Mouse (Mus musculus) heart, embryonic 11.5 days (tissue): ENCODE results near the gene Padi1. TPM values are rescaled to one million over a fixed set of nuclear protein-coding genes. Genes with fewer than 3 reads are reported as not detected.

Experiments used
- ATAC-seq: fragments of 200-750 bp; cut with Nextera tagmentation; replicated peaks from 2 replicates; pipeline ENCODE4 v1.8.0; 2017; ENCODE audit warnings: moderate library complexity; ENCODE audit not compliant: insufficient number of reproducible peaks, low FRiP score, low TSS enrichment
- H3K27ac ChIP-seq: fragments of 300-500 bp; sonication (generic); 2 replicates; pipeline ENCODE4 v1.5.1; 2014; ENCODE audit warnings: mild to moderate bottlenecking, low read depth, low read length
- H3K27me3 ChIP-seq: fragments of 300-500 bp; sonication (generic); 2 replicates; pipeline ENCODE4 v1.6.1; 2014; ENCODE audit warnings: mild to moderate bottlenecking, low read length, mixed read lengths; ENCODE audit not compliant: control insufficient read depth, insufficient read depth
- H3K36me3 ChIP-seq: fragments of 300-500 bp; sonication (generic); 2 replicates; pipeline ENCODE4 v1.6.1; 2014; ENCODE audit warnings: mild to moderate bottlenecking, low read length, moderate library complexity, mixed read lengths; ENCODE audit not compliant: control insufficient read depth, insufficient read depth
- H3K4me1 ChIP-seq: fragments of 300-500 bp; sonication (generic); 2 replicates; pipeline ENCODE4 v1.6.1; 2014; ENCODE audit warnings: low read length; ENCODE audit not compliant: control insufficient read depth, insufficient read depth
- H3K4me2 ChIP-seq: fragments of 300-500 bp; sonication (generic); 2 replicates; pipeline ENCODE4 v1.6.1; 2014; ENCODE audit warnings: mild to moderate bottlenecking, moderate library complexity
- H3K4me3 ChIP-seq: fragments of 300-500 bp; sonication (generic); 2 replicates; pipeline ENCODE4 v1.5.1; 2014; ENCODE audit warnings: low read depth, low read length
- H3K9ac ChIP-seq: fragments of 300-500 bp; sonication (generic); 2 replicates; pipeline ENCODE4 v1.6.1; 2014; ENCODE audit warnings: mild to moderate bottlenecking, low read depth, low read length, moderate library complexity
- H3K9me3 ChIP-seq: fragments of 300-500 bp; sonication (generic); replicated peaks from 2 replicates; pipeline ENCODE4 v1.6.1; 2016; ENCODE audit warnings: low read length; ENCODE audit not compliant: control insufficient read depth
- WGBS: fragments of 180-500 bp; shearing (Covaris S2); extraction: QIAGEN DNeasy Blood & Tissue Kit; methylation state at CpG from one replicate; pipeline ENCODE4 v1.1.7; 2014; ENCODE audit not compliant: insufficient replicate concordance; 5-methylcytosine and 5-hydroxymethylcytosine counted together
- polyA plus RNA-seq: library from polyadenylated mRNA; unstranded; fragments of >200 nt; fragmentation: Nextera tagmentation; extraction: Ambion mirVana; gene quantifications from 2 replicates; pipeline ENCODE4 v1.2.1, GENCODE M21; 2014

The Padi1 gene
- polyA plus RNA-seq, 1 experiment from 2014 or later, result 0.19 TPM

DNA sequence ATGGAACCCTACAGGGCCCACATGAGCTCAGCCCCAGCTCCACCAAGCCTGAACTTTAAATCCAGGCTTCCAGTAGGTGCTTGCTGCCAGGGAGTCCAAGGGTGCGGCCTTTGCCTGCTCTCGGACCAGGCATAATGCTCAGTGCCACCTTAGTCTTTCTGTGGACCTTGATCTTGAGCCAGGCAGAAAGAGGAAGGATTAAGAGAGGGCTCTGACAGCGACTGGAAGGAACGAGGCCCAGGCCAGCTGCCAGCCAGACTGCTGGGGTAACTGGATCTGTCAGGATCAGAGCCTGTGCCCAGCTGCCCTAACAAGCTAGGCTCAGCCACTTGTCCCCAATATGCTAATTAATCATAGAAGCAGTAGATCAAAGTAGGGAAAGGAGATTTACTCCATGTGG lies 34.2 kb upstream of the Padi1 start:
- no peak for ATAC-seq
- 68% methylated on average over 4 of the region's 4 CpGs for WGBS
- H3K27me3 ChIP-seq, result no peaks in the 10 kb centered on the region

DNA sequence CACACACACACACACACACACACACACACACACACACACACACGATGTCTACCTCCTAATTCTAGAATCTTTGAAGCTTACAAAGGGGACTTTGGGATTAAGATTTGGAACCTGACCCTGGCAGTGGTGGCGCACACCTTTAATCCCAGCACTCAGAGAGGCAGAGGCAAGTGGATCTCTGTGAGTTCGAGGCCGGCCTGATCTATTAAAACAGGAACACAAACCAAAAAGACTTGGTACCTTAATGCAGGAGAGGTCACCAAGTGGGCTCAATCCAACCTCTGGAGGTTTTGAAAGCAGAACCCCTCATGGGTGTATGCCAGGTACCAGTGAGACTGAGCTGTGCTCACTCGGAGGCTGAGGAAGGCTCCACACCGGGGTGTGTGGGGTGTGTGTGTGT lies 33.5 kb upstream of the Padi1 start:
- 89% methylated on average over 6 of the region's 6 CpGs for WGBS
- H3K4me2 ChIP-seq, result no peak overlapping the region
- H3K27me3 ChIP-seq, result no peaks in the 10 kb centered on the region
- H3K27ac ChIP-seq, result no peak overlapping the region
- H3K36me3 ChIP-seq, result no peaks in the 10 kb centered on the region
- 0 out of 2 replicates have a peak, but pooled peaks cover 2% of the 10 kb centered on the region for H3K9me3 ChIP-seq
- no peak overlapping the region for H3K4me3 ChIP-seq
- H3K4me1 ChIP-seq, result no peaks in the 10 kb centered on the region
- no peak overlapping the region for H3K9ac ChIP-seq
- no peak for ATAC-seq

More for the DNA sequence above, 34.2 kb upstream of the Padi1 start:
- Histone ChIP-seq H3K36me3 (no peaks in the 10 kb centered on the region), H3K9ac (no peak overlapping the region), H3K27ac (no peak overlapping the region), H3K4me2 (no peak overlapping the region), H3K9me3 (no peaks in the 10 kb centered on the region), H3K4me1 (no peaks in the 10 kb centered on the region), H3K4me3 (no peak overlapping the region)

DNA sequence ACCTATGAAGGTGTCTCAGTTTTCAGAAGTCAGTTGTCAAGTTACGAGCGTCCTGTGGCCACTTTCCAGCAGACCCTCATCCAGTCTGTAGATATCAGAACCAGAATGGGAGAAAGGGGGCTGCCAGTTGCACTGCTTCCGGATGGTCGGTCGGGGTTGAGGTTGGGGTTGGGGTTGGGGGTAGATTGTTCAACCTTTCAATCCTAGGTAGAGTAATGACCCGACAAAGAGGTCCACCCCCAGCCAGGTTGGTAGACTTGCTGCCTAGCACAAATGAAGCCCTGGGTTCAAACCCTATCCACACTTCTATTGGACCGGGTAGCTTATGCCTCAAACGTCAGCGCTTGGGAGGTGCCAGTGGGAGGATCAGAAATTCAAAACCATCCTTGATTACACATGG lies 33.1 kb upstream of the Padi1 start:
- Histone ChIP-seq H3K4me2 (no peak overlapping the region), H3K27ac (no peak overlapping the region), H3K4me1 (no peaks in the 10 kb centered on the region), H3K27me3 (no peaks in the 10 kb centered on the region), H3K36me3 (no peaks in the 10 kb centered on the region), H3K4me3 (no peak overlapping the region), H3K9me3 (0 out of 2 replicates have a peak, but pooled peaks cover 2% of the 10 kb centered on the region), H3K9ac (no peak overlapping the region)
- ATAC-seq, result no peak
- WGBS, result 84% methylated on average over 9 of the region's 9 CpGs

DNA sequence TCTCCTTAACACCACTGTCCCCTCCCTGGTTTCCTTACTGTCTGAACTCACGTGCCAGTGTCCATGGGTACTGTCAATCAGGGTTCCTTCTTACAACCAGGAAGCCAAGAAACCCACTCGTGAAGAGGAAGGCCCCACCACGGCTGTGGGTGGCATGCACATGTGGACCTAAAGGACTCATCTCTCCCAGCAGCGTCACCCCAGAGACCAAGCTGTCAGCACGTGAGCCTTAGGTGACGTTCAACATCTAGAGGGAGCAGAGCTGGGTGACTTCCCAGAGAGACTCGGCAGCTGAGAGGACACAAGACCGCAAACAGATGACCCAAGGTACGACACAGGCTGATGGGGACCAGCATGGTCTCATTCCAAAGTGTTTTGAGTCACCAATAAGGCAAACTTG lies 31.9 kb upstream of the Padi1 start:
- no peak for ATAC-seq
- H3K9ac ChIP-seq, result no peak overlapping the region
- H3K9me3 ChIP-seq, result 0 out of 2 replicates have a peak, but pooled peaks cover 2% of the 10 kb centered on the region
- no peak overlapping the region for H3K4me2 ChIP-seq
- no peaks in the 10 kb centered on the region for H3K27me3 ChIP-seq
- H3K36me3 ChIP-seq, result no peaks in the 10 kb centered on the region
- WGBS, result 66% methylated on average over 9 of the region's 9 CpGs
- no peak overlapping the region for H3K27ac ChIP-seq
- no peaks in the 10 kb centered on the region for H3K4me1 ChIP-seq
- no peak overlapping the region for H3K4me3 ChIP-seq

DNA sequence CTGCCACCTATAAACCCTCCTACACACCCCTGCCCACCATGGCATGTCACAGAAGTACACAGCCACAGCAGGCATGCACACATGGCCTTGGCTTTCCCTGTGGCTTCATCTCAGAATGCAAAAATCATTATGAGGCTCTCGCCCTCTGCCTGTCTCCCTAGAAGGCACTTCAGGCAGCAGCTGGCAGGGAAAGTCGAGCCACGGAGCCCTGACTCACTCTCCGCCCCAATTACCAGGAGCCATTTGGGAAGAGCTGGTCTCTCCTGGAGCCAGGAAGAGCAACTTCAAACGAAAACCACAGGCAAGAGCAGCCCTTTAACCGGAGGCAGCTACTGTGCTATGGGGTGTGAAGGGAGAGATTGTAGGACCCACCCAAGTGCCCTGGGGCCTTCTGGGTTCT lies 31.1 kb upstream of the Padi1 start:
- Histone ChIP-seq H3K4me3 (no peak overlapping the region), H3K27me3 (no peaks in the 10 kb centered on the region), H3K36me3 (no peaks in the 10 kb centered on the region), H3K4me2 (no peak overlapping the region), H3K27ac (no peak overlapping the region), H3K9ac (no peak overlapping the region), H3K9me3 (0 out of 2 replicates have a peak, but pooled peaks cover 2% of the 10 kb centered on the region), H3K4me1 (no peaks in the 10 kb centered on the region)
- ATAC-seq, result no peak
- 55% methylated on average over 6 of the region's 6 CpGs for whole genome bisulfite sequencing

DNA sequence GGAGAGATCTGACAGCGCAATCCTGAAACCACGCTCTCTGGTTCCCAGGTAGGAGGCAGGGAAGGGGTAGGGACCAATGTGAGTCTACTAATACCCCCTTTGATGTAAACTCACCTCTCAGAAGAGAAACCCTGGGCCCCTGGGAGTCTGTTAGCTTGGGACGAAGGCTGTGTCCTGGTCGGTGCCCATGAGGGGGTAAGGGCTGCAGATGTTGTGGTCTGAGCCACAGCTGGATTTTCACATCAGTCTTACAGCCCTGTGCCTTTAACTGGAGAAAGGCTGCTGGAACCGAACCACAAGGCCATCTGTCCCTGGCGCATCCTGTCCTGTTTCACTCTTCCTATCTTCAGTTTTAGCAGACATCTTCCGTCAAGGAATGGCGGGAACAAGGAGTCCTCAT lies 30.6 kb upstream of the Padi1 start:
- Histone ChIP-seq H3K9ac (no peak overlapping the region), H3K4me3 (no peak overlapping the region), H3K27me3 (no peaks in the 10 kb centered on the region; the same call in 1 of the 2 replicates), H3K36me3 (no peaks in the 10 kb centered on the region), H3K27ac (no peak overlapping the region), H3K4me2 (no peak overlapping the region), H3K4me1 (no peaks in the 10 kb centered on the region), H3K9me3 (0 out of 2 replicates have a peak, but pooled peaks cover 2% of the 10 kb centered on the region)
- 87% methylated on average over 8 of the region's 8 CpGs for WGBS
- ATAC-seq, result no peak

DNA sequence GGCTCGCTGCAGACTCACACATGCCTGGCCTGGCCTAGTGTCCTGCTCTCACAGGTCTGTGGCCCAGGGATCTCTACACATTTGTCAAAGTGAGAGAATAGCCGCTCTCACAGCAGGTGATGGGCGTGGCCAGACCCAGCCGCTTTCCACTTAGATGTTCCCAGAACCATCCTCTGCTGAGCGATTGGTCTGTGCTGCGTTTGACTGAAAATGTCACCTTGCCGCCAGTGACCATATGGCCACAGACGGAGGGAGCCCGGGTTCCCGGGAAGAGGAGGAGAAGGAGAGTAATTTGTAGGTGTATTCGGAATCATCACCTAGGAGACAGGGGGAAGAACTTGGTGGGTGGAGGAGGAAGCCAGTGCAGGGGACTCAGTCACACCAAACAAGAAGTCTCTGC lies 27.4 kb upstream of the Padi1 start:
- H3K27ac ChIP-seq, result no peak overlapping the region
- no peaks in the 10 kb centered on the region for H3K36me3 ChIP-seq
- H3K4me2 ChIP-seq, result no peak overlapping the region
- ATAC-seq, result no peak
- H3K9me3 ChIP-seq, result 0 out of 2 replicates have a peak, but pooled peaks cover 2% of the 10 kb centered on the region
- H3K27me3 ChIP-seq, result peaks cover 5% of the 10 kb centered on the region; the same call in 1 of the 2 replicates
- peaks cover 9% of the 10 kb centered on the region for H3K4me1 ChIP-seq
- 39% methylated on average over 11 of the region's 11 CpGs for WGBS
- H3K4me3 ChIP-seq, result no peak overlapping the region
- no peak overlapping the region for H3K9ac ChIP-seq

DNA sequence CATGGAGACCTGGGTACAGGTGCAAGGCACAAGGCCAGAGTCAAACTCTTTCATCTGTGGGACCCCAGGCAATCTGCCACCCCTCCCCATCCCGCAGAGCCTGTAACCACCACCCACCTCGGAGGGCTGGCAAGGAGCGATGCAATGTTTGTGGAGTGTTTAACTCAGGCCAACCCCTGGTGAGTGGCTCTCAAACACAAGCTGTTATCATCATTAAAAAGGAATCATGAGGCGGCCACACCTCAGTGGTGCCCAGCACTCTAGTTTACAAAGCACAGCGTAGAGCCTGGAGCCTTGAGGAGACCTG lies 27.1 kb upstream of the Padi1 start:
- WGBS, result 70% methylated on average over 5 of the region's 5 CpGs
- Histone ChIP-seq H3K9ac (no peak overlapping the region), H3K4me1 (peaks cover 11% of the 10 kb centered on the region), H3K4me2 (no peak overlapping the region), H3K4me3 (no peak overlapping the region), H3K36me3 (no peaks in the 10 kb centered on the region), H3K27me3 (peaks cover 5% of the 10 kb centered on the region; the same call in 1 of the 2 replicates), H3K27ac (no peak overlapping the region), H3K9me3 (0 out of 2 replicates have a peak, but pooled peaks cover 2% of the 10 kb centered on the region)
- ATAC-seq, result no peak

DNA sequence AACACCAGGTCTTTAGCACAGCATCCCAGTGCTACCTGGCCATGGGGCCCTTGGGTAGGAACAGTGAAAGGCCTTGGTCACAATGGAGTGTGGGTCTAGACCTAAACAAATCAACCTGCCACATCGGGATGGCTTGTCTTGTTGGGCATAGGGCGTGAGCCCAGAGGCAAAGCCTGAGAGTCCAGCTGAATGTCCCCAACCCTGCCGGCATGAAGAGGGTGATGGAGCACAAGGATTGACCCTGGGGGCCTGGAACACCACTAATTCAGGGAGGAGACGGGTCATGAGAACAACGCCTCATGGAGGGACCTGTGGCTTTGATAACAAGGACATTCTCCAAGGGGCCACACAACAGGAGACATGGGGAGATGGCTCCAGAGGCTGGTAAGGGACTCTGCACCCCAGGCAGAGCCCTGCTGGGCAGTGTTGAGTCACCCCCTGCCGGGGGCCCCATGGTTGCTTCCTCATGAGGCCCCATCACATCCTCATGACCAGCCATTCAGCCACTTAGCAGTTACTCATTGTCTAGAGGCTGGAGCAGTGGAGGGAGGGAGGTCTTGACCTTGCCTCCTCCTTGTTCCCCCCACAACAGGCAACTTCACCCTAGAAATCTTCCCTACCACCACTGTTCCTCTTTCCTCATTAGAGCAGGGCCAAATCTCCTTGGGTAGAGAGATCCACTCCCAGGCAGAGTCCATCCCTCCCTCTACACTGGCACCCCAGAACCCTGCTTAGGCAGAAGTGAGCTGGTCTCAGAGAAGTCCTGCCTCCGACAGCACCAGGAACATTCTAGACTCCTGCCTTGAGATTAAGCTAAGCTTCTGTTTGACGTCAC lies 26.5 kb upstream of the Padi1 start:
- 75% methylated on average over 8 of the region's 8 CpGs for WGBS
- no peaks in the 10 kb centered on the region for H3K36me3 ChIP-seq
- H3K4me1 ChIP-seq, result peaks cover 11% of the 10 kb centered on the region
- no peak for ATAC-seq
- no peak overlapping the region for H3K9ac ChIP-seq
- peaks cover 5% of the 10 kb centered on the region; the same call in 1 of the 2 replicates for H3K27me3 ChIP-seq
- no peak overlapping the region for H3K4me3 ChIP-seq
- no peak overlapping the region for H3K4me2 ChIP-seq
- 0 out of 2 replicates have a peak, but pooled peaks cover 2% of the 10 kb centered on the region for H3K9me3 ChIP-seq
- no peak overlapping the region for H3K27ac ChIP-seq
